Mouse (Mus musculus) embryo, embryonic 11 days (tissue): ENCODE measurements around the gene Pla2g6.

ENCODE experiments used
- DNase-seq: peaks from one replicate; pipeline ENCODE4 v3.0.0-alpha.2; 2015

Pla2g6 gene

GRCm38 (mm10) chr15:79321733-79322190 lies 6.4 kb downstream of the Pla2g6 start:
- no peak for DNase-seq

- DNase-seq: no peak
Measured at GRCm38 (mm10) chr15:79313848-79314369, 14.3 kb downstream of the Pla2g6 start.

- DNase-seq: no peak
Measured at GRCm38 (mm10) chr15:79307861-79308260, 20.3 kb downstream of the Pla2g6 start.

DNA sequence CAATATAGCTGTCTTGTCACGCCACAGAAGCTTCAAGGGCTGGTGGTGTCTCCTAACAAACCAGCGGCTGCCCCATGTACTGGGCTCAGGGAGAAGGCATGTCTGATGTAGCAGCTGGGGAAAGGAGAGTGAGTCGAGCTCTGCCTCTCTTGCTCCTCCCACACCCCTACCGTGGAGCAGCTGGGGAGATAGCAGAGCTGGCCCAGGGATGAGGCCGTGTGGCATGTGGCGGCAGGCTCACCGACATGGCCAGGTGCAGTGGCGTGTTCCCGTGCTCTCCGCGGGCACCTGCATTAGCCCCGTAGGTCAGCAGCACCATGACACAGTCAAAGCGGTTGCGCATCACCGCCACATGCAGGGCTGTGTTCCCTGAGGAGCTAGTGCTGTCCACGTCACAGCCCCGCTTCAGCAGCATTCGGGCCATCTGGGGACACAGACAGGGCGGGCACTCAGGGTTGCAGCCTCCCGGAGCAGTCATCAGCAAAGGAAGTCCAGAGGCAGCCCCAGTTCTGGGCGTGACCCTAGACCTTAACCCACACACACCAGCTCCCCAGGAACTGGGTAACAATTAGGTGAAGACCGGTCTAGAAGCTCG lies 22.1 kb downstream of the Pla2g6 start:
- DNase-seq: no peak

- no peak for DNase-seq
Measured at GRCm38 (mm10) chr15:79304832-79305231, 23.4 kb downstream of the Pla2g6 start.

DNA sequence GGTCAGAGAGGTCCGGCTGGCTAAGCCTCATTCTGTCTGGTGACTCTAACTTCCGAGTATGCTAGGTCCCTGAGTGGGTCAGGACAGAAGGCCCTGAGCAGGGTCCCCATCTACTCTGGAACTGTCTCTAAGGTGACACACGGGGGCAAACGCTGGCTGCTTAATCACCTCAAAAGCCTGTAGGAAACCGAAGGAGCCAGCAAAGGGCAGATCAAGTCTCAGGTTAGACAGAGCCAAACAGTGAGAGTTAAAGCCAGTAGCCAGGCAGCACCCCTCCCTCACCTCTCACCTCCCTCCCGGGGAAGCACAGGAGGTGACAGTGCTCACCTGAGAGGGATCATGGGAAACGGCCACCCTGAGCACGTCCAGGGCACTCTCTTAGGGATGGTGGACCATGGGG lies 24.5 kb downstream of the Pla2g6 start:
- no peak for DNase-seq

GRCm38 (mm10) chr15:79299563-79300155 lies 28.5 kb downstream of the Pla2g6 start:
- DNase-seq: no peak

GRCm38 (mm10) chr15:79298553-79298952 lies 29.6 kb downstream of the Pla2g6 start:
- no peak for DNase-seq

DNA sequence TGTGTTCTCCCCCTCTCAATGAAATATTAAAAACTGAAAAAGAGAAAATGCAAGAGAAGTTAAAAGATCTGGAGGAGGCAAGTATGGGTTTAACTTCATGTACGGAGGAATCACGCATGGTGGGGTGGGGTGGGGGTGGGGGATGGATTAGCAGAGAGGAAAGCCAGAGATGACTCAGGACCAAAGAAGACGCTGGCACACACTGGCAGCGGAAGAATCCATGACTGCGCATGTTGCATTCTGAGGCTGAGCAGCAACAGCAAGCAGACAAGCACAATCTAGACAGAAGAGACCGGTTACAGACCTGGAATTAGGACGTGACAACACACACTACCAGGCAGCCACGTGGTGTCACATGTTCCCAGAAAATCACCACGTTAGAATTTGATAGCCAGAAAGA lies 35.4 kb downstream of the Pla2g6 start:
- no peak for DNase-seq

- no peak for DNase-seq
Measured at GRCm38 (mm10) chr15:79290340-79290739, 37.9 kb downstream of the Pla2g6 start.

DNA sequence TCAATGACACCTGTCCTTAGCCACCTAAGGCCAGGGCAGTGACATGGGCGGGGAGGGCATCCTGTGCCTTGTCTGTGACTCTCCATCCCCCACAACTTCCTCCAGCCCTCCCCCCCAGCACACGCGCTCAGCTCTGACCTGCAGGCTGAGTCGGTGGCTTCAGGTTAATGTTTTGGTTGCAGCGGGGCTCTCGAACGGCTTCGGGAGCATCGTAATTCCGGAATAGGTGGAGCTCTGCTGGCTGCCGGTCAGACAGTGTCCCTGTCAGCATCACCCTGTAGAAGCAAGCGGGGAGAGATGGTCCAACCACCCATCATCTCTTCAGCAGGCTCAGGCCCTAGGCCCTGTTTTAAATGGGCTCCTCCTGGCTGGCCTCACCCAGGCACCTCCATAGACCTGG lies 38.7 kb downstream of the Pla2g6 start:
- no peak for DNase-seq

GRCm38 (mm10) chr15:79288387-79288786 lies 39.8 kb downstream of the Pla2g6 start:
- DNase-seq: no peak

- no peak for DNase-seq
Measured at GRCm38 (mm10) chr15:79287091-79287490, 41.1 kb downstream of the Pla2g6 start.

GRCm38 (mm10) chr15:79286141-79286540 lies 42.0 kb downstream of the Pla2g6 start:
- DNase-seq: no peak

GRCm38 (mm10) chr15:79285399-79285798 lies 42.8 kb downstream of the Pla2g6 start, which contains the start of gene Baiap2l2:
Gene Baiap2l2, minus strand, starts transcription at chr15:79285537.
- no peak for DNase-seq

DNA sequence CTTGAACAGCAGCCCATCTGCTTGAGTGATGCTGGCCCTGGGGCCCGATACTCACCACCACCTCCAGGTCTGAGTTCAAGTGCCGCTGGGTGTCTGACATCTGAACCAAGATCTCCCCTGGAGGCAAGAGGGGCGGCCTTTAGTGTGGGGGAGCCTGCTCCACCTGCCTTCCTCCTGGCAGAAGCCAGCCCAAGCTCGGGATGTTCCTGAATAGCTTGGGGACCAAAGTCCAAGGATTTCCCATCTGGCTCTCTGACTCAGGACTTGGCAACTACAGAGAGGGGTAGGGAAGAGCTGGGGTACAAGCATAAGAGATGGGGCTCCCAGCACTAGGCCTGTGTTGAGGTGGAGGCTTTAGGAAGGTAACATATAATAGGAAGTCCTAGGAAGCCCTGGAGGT lies 44.8 kb downstream of the Pla2g6 start:
- no peak for DNase-seq

DNA sequence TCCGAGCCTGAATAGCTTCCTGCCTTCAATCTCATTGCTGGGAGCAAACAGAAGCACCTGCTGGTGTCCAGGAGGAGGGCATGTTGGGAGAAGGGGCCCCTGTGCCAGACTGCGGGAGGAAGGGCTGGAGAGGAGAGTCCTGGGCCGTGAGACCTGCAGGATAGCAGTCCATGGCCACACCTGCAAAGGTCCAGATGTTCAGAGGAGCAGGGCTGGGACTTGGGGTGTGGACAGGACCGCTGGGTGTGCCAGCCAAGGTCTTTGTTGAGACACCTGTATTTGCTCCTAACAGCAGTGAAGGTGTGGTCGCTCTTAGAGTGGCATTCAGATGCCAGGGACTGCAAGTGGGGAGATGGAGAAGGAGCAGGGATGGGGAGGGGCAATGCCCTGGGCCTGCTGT lies 45.8 kb downstream of the Pla2g6 start:
- no peak for DNase-seq

DNA sequence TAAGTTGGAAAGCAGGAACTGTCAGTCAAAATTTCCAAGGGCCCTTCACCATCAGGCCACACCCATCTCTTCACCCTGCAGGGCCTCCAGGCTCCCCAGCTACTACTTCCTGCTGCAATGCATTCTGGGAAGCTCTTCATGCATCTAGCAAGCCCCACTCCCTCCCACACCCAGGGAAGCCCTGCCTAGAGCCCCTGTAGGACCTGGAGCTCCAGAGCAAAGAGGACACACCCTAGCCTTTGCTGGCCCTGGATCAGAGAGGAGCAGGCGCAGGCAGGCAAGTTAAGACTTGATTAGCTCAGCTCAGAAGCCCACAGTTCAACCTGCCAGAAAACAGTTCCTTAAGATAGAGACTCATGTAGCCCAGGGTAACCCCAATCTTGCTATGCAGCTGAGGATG lies 46.8 kb downstream of the Pla2g6 start:
- peak; percentile 33 for DNase-seq

DNA sequence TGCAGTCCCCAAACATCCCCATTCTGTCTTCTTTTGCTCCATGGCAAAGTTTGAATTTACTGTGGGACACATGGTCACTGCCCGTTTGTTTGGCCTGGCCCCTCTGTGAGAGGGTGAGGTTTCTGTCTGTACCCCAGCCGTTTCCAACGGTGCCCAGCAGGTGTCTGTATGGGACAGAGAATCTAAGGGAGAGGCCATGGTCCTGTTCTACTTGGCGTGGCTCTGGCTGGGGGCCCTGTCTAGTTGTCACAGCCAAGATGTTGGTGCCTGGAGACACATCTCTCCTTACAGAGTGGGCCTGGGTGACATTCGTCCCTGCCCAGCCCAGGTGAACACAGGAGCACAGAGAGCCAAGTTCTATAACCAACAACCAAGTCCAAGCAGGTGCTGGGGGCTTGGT lies 47.3 kb downstream of the Pla2g6 start:
- no peak for DNase-seq

GRCm38 (mm10) chr15:79280209-79280608 lies 48.0 kb downstream of the Pla2g6 start:
- peak; percentile 31 for DNase-seq

GRCm38 (mm10) chr15:79277728-79278127 lies 50.5 kb downstream of the Pla2g6 start:
- DNase-seq: no peak

- DNase-seq: no peak
Measured at GRCm38 (mm10) chr15:79273020-79273419, 55.2 kb downstream of the Pla2g6 start.

DNA sequence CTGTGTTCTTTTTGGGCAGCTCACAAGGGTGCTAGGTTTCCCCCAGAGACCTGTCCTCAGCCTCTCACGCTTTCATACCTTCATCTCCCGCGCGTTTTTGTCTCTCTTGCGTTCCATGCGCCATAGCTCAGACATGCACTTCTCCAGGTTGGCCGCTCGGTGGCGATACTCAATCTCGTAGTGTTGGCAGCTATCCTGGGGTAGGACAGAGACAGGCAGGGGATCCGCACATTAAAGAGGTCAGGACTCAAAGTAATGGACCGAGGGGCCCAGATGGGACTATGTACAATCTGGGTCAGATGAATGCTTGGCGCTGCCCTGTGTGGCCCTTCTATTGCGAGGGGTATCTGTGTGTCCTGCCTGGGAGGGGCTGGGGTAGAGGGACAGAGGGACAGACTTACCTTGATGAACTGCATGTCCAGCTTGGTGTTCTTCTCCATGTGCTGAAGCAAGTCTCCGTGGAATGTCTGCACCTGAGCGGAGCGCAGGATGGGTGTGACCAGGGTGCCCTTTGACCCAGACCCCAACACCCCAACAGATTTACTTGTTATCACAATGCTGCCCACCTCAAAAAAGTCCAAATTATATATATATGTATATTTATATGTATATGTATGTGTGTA lies 57.0 kb downstream of the Pla2g6 start:
- peak; percentile 76 for DNase-seq
